Mouse (Mus musculus) stomach, embryonic 16.5 days (tissue): ENCODE data around the gene Hoxc11. TPM values are rescaled to one million over a fixed set of nuclear protein-coding genes. Genes with fewer than 3 reads are reported as not detected.

Experiments
- ATAC-seq: fragments of 200-750 bp; cut with Nextera tagmentation; 2 replicates; pipeline ENCODE4 v1.8.0; 2017; ENCODE audit warnings: moderate number of reproducible peaks, moderate TSS enrichment; ENCODE audit not compliant: insufficient read depth, low FRiP score
- H3K27ac ChIP-seq: fragments of 300-500 bp; sonication (generic); 2 replicates; pipeline ENCODE4 v1.5.1; 2014; ENCODE audit warnings: low read length
- H3K27me3 ChIP-seq: fragments of 300-500 bp; sonication (generic); 2 replicates; pipeline ENCODE4 v1.6.1; 2014; ENCODE audit warnings: low read length, control low read depth, mixed read lengths; ENCODE audit not compliant: control insufficient read depth, insufficient read depth
- H3K36me3 ChIP-seq: fragments of 300-500 bp; sonication (generic); 2 replicates; pipeline ENCODE4 v1.6.1; 2014; ENCODE audit warnings: low read length; ENCODE audit not compliant: control insufficient read depth, insufficient read depth
- H3K4me1 ChIP-seq: fragments of 300-500 bp; sonication (generic); 2 replicates; pipeline ENCODE4 v1.6.1; 2014; ENCODE audit warnings: low read length, control low read depth, mixed read lengths; ENCODE audit not compliant: control insufficient read depth, insufficient read depth
- H3K4me2 ChIP-seq: fragments of 300-500 bp; sonication (generic); 2 replicates; pipeline ENCODE4 v1.6.1; 2014; ENCODE audit warnings: low read depth, low read length, mixed read lengths
- H3K4me3 ChIP-seq: fragments of 300-500 bp; sonication (generic); replicated peaks from 2 replicates; pipeline ENCODE4 v1.5.1; 2014; ENCODE audit warnings: mild to moderate bottlenecking, low read length
- H3K9ac ChIP-seq: fragments of 300-500 bp; sonication (generic); 2 replicates; pipeline ENCODE4 v1.6.1; 2014; ENCODE audit warnings: low read length
- H3K9me3 ChIP-seq: fragments of 300-500 bp; sonication (generic); replicated peaks from 2 replicates; pipeline ENCODE4 v1.6.1; 2016; ENCODE audit warnings: low read length, control low read depth; ENCODE audit not compliant: control insufficient read depth
- whole genome bisulfite sequencing: fragments of 180-500 bp; shearing (Covaris S2); extraction: QIAGEN DNeasy Blood & Tissue Kit; methylation state at CpG from one replicate; pipeline ENCODE4 v1.1.7; 2014; 5-methylcytosine and 5-hydroxymethylcytosine counted together
- polyA plus RNA-seq: library from polyadenylated mRNA; unstranded; fragments of >200 nt; fragmentation: Nextera tagmentation; extraction: Ambion mirVana; gene quantifications from 2 replicates; pipeline ENCODE4 v1.2.1, GENCODE M21; 2015

The Hoxc11 gene
- polyA plus RNA-seq, 1 experiment from 2014 or later, result not detected

DNA sequence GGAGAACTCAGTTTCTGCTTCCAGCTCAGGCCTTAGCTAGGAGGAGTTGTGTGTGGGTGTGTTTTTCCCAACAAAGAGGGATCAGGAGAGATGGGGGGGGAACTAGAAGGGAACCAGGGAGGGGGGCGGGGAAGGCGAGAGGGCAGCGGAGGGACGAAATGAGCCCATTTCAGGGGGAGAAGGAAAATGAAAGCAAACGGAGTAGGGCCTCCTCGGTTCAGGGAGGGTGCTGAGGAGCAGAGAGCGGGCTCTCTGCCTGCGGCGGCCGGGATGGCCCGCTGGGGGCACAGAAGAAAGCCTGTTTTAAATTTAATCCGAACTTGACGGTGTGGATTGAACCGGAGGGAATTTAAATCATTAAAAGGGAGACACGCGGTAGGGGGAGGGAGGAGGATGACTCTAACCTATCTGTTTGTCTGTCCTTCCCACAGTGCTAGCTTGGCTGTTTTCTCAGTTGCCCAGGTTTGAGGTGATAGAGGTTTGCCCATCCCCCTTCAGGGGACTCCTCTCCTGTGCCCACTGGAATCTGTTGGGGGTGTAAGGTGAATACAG, 23.3 kb downstream of the Hoxc11 start:
- H3K27ac ChIP-seq, result no peak overlapping the region
- H3K9ac ChIP-seq, result no peak overlapping the region
- no peaks in the 10 kb centered on the region for H3K9me3 ChIP-seq
- peak overlapping the region; percentile 25 for H3K4me3 ChIP-seq
- no peaks in the 10 kb centered on the region for H3K36me3 ChIP-seq
- no peak for ATAC-seq
- 0 out of 2 replicates have a peak, but pooled peaks cover 3% of the 10 kb centered on the region for H3K4me1 ChIP-seq
- peak overlapping the region; percentile 27; the same call in 1 of the 2 replicates for H3K4me2 ChIP-seq
- H3K27me3 ChIP-seq, result peaks cover 90% of the 10 kb centered on the region
- 5% methylated on average over 16 of the region's 16 CpGs for WGBS

DNA sequence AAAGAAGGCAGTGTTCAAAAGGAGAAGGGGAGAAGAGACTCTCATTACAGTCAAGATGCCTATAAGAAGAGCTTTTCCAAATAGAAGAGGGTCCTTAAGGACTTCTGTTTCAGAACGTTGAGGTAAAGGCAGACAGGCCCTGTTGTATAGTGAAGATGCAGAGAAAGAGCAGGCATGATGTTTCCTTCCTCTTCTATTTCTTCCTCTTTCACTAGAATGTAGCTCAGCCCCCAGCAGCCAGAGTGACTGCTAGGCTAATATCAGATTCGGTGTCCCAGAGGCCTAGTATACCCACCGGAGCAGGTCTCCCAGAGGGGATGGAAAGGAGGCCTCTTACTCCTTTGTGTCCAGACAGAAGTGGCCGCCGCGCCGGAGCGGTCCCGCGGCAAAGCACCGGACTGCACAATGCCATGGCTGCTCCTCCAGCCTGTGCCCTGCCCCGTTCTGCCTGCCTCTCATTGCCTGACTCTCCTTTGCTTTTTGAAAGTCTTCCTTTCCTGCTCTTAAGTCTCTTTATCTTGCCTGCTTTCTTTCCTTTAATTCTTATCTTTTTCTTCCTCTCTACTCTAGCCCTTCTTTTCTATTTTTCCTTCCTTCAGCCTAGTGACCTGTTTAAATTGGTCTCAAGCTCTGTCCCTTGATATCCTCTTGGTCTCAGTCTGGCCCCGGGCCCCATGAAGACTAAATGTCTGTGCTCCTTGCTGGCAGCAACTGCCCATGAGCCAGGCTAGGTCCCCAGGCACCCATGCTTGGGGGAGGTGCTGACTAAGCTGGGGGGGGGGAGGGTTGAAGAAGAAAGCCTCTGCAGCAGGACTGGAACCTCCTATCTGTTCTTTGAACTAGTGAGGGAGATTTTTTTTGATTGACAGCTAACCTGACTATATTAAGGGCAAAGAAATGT, 24.6 kb downstream of the Hoxc11 start:
- Histone ChIP-seq H3K27ac (no peak overlapping the region), H3K27me3 (peaks cover 88% of the 10 kb centered on the region), H3K4me1 (0 out of 2 replicates have a peak, but pooled peaks cover 3% of the 10 kb centered on the region), H3K9me3 (no peaks in the 10 kb centered on the region), H3K36me3 (no peaks in the 10 kb centered on the region), H3K4me3 (no peak overlapping the region), H3K4me2 (no peak overlapping the region), H3K9ac (no peak overlapping the region)
- 8% methylated on average over 13 of the region's 13 CpGs for whole genome bisulfite sequencing
- ATAC-seq, result no peak

DNA sequence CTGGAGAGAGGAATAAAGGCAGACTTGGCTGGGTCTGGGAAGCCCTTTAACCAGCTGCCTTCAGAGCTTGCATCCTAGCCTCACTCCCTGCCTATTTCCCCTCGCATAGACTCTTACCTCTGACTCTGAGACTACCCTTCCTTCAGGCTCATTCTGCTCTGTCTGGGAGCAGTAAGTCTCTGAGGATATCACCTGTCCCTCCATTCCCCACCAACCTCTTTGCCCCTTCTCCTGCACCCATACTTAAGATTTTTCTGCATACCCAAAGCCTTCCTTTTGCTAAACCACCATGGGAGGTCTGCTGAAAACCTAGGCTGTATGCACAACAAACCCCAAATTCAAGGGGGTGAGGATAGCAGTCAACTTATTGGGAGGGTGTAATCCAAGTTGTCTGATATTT, 25.7 kb downstream of the Hoxc11 start:
- WGBS, result 4% methylated on average over 1 of the region's 1 CpGs
- no peak for ATAC-seq
- 0 out of 2 replicates have a peak, but pooled peaks cover 3% of the 10 kb centered on the region for H3K4me1 ChIP-seq
- H3K4me2 ChIP-seq, result no peak overlapping the region
- H3K36me3 ChIP-seq, result no peaks in the 10 kb centered on the region
- H3K9me3 ChIP-seq, result no peaks in the 10 kb centered on the region
- H3K4me3 ChIP-seq, result no peak overlapping the region
- H3K27me3 ChIP-seq, result peaks cover 88% of the 10 kb centered on the region
- H3K27ac ChIP-seq, result no peak overlapping the region
- H3K9ac ChIP-seq, result no peak overlapping the region

DNA sequence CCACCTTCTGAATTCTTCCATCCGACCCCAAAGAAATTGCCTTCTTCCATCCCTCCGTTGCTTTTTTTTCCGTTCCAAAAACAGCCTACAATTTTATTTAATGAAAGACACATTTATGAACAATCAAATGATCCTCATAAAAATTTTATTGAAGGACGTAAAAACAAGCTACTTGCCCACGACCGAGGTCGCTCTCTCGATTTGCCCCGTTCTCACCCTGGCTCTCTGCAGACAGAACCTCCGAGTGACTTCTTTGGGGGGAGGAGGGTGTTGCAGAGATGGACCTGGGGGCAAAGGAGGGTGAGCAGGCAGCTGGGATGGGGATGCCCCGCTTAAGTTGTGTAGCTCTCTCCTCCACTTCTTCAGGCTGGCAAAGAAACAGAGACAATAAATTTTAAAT, 26.1 kb downstream of the Hoxc11 start:
- H3K4me2 ChIP-seq, result no peak overlapping the region

DNA sequence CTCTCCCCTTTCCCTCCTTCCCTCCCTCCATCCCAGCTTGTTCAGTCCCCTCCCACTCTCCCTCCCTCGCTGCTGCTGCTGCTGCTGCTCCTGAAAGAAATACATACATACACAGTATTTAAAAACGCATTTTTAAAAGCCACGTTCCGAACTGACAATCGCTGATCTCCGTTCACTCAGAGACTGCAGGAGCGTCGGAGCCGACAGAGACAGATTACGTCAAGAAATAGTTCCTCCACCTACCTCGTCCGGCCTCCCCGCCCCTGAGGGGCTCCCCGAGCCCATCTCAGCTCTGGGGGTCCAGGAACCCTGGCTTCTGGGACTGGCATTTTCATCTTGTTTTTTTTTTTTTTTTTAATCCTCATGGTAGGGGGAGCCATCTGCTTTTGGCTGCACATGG, 26.7 kb downstream of the Hoxc11 start:
- no peaks in the 10 kb centered on the region for H3K36me3 ChIP-seq
- WGBS, result under 1% methylated on average over 14 of the region's 14 CpGs
- H3K4me3 ChIP-seq, result peak overlapping the region; percentile 33; the same call in 1 of the 2 replicates
- H3K9ac ChIP-seq, result no peak overlapping the region
- H3K9me3 ChIP-seq, result no peaks in the 10 kb centered on the region
- H3K27ac ChIP-seq, result no peak overlapping the region
- H3K4me1 ChIP-seq, result 0 out of 2 replicates have a peak, but pooled peaks cover 3% of the 10 kb centered on the region
- peak overlapping the region; percentile 47 for H3K4me2 ChIP-seq
- peaks cover 89% of the 10 kb centered on the region for H3K27me3 ChIP-seq
- ATAC-seq, result no peak

More for the DNA sequence above, 26.1 kb downstream of the Hoxc11 start:
- no peak overlapping the region for H3K9ac ChIP-seq
- no peak overlapping the region for H3K27ac ChIP-seq
- peaks cover 89% of the 10 kb centered on the region for H3K27me3 ChIP-seq
- WGBS, result 4% methylated on average over 11 of the region's 11 CpGs
- H3K36me3 ChIP-seq, result no peaks in the 10 kb centered on the region
- H3K9me3 ChIP-seq, result no peaks in the 10 kb centered on the region
- no peak for ATAC-seq
- H3K4me3 ChIP-seq, result no peak overlapping the region
- 0 out of 2 replicates have a peak, but pooled peaks cover 3% of the 10 kb centered on the region for H3K4me1 ChIP-seq

DNA sequence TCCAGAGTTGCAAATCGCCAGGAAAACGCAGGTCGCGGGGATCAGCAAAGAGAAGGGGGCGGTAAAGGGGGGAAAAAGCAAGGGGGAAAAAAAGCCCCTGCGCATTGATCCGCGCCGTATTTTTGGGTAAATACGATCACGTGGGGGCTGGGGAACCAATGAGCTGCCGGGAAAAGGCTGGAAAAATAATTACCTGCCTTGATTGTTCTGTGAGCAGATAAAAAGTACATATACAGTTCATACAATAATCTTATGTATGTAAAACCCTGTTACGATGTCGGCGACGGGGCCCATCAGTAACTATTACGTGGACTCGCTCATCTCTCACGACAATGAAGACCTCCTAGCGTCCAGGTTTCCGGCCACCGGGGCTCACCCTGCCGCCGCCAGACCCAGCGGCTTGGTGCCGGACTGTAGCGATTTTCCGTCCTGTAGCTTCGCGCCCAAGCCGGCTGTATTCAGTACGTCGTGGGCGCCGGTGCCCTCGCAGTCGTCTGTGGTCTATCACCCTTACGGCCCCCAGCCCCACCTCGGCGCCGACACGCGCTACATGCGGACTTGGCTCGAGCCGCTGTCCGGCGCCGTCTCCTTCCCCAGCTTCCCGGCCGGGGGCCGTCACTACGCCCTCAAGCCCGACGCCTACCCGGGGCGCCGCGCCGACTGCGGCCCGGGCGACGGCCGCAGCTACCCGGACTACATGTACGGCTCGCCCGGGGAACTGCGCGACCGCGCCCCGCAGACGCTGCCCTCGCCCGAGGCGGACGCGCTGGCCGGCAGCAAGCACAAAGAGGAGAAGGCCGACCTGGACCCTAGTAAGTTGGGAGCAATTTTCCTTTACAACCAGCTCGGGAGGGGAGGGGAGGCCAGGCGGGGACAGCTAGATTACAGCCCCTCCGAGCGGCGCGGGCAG, 27.4 kb downstream of the Hoxc11 start:
- Histone ChIP-seq H3K36me3 (no peaks in the 10 kb centered on the region), H3K27me3 (peaks cover 90% of the 10 kb centered on the region), H3K4me2 (peak overlapping the region; percentile 47), H3K4me1 (0 out of 2 replicates have a peak, but pooled peaks cover 3% of the 10 kb centered on the region), H3K4me3 (peak overlapping the region; percentile 33), H3K27ac (no peak overlapping the region), H3K9ac (peak overlapping the region; percentile 25; the same call in 1 of the 2 replicates), H3K9me3 (no peaks in the 10 kb centered on the region)
- ATAC-seq, result peak; percentile 44; the same call in 1 of the 2 replicates
- WGBS, result under 1% methylated on average over 88 of the region's 88 CpGs

DNA sequence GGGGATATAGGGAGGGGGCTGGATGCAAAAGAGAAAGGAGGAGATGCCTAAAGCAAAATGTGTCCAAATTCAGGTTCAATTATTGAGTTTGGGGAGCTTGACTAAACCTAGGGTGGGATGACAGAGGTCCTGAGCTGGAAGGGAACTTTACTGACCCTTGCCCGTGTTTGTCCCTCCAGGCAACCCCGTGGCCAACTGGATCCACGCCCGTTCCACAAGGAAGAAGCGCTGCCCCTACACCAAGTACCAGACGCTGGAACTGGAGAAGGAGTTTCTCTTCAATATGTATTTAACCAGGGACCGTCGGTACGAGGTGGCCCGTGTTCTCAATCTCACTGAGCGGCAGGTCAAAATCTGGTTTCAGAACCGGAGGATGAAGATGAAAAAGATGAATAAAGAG, 29.5 kb downstream of the Hoxc11 start:
- ATAC-seq, result no peak
- Histone ChIP-seq H3K4me3 (no peak overlapping the region), H3K9me3 (no peaks in the 10 kb centered on the region), H3K27ac (no peak overlapping the region), H3K9ac (no peak overlapping the region), H3K4me1 (no peaks in the 10 kb centered on the region), H3K4me2 (no peak overlapping the region), H3K36me3 (no peaks in the 10 kb centered on the region), H3K27me3 (peaks cover 92% of the 10 kb centered on the region)
- WGBS, result 6% methylated on average over 12 of the region's 12 CpGs

DNA sequence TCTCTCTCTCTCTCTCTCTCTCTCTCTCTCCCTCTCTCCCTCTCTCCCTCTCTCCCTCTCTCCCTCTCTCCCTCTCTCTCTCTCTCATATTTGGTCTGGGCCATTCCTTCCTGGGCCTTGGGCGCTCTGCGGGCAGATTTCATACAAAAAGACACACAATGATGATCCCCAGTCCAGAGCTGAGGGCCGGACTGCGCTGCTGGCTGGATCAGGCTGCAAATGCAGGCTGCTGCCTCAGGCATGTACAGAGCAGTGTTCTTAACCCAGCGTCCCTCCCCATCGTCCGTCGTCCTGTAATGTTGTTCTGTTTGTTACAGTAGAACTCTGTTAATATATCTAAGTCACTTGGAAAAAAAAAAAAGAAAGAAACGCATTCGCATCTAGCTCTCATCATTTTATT, 30.3 kb downstream of the Hoxc11 start:
- ATAC-seq, result no peak
- WGBS, result 3% methylated on average over 10 of the region's 10 CpGs
- H3K4me2 ChIP-seq, result no peak overlapping the region
- no peak overlapping the region for H3K9ac ChIP-seq
- peaks cover 92% of the 10 kb centered on the region for H3K27me3 ChIP-seq
- no peaks in the 10 kb centered on the region for H3K36me3 ChIP-seq
- no peak overlapping the region for H3K4me3 ChIP-seq
- H3K9me3 ChIP-seq, result no peaks in the 10 kb centered on the region
- no peaks in the 10 kb centered on the region for H3K4me1 ChIP-seq
- H3K27ac ChIP-seq, result no peak overlapping the region
